Mouse (Mus musculus) brain, embryonic 14.5 days (tissue): ENCODE measurements around the gene Rai1.

Source experiments
- CTCF ChIP-seq: fragments of 200-500 bp; IDR thresholded peaks from 2 replicates; pipeline ENCODE4 v1.5.1; 2012; ENCODE audit warnings: inconsistent platforms, mild to moderate bottlenecking, moderate library complexity, borderline replicate concordance; ENCODE audit not compliant: insufficient read depth, insufficient read length; ENCODE audit errors: extremely low read depth
- POLR2A ChIP-seq: fragments of 200-500 bp; IDR thresholded peaks from 2 replicates; pipeline ENCODE4 v1.6.1; 2012; ENCODE audit warnings: mild to moderate bottlenecking, inconsistent platforms, borderline replicate concordance; ENCODE audit not compliant: poor library complexity, insufficient read depth, insufficient read length, severe bottlenecking; ENCODE audit errors: extremely low read depth

DNA sequence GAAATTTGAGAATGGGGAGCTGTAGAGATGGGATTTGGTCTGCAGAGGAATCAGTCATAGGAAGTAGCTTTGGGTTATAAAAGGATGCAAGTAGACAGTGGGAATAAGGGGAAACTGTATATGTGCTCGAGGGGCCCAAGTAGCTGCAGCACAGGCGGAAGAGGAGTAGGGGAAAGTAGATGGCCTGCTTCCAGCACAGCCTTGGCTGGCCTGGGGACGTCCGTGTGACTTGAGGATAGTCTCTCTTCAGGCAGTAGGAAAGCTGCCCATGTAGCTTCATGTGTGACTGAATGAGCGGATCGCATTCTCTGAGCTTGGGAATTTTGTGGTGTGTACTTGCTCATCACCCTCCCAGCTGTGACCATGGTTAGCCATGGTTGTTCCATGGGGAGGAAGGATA is 59.6 kb downstream of the Rai1 start:
- no peak for TF ChIP-seq CTCF
- no peak for TF ChIP-seq POLR2A
